Mouse (Mus musculus) heart, embryonic 15.5 days (tissue): Measurements from ENCODE around the gene Kntc1. TPM values are rescaled to one million over a fixed set of nuclear protein-coding genes. Genes with fewer than 3 reads are reported as not detected.

ENCODE experiments used
- polyA plus RNA-seq: library from polyadenylated mRNA; unstranded; fragments of >200 nt; fragmentation: Nextera tagmentation; extraction: Ambion mirVana; gene quantifications from 2 replicates; pipeline ENCODE4 v1.2.1, GENCODE M21; 2015

The Kntc1 gene
- polyA plus RNA-seq, 1 experiment from 2014 or later: 14.2 TPM

Other genes starting within 250 kb of the Kntc1 start
- 0.23 and 0.36 TPM in 2 replicates for gene B3gnt4, start 239.3 kb upstream of the Kntc1 start, polyA plus RNA-seq
- gene Diablo, start 225.5 kb upstream of the Kntc1 start, polyA plus RNA-seq: 88.4 and 97.6 TPM in 2 replicates
- gene Gm49027, start 224.2 kb upstream of the Kntc1 start, polyA plus RNA-seq: 0.18 and 2.6 TPM in 2 replicates
- 17.3 and 21.1 TPM in 2 replicates for gene Vps33a, start 176.7 kb upstream of the Kntc1 start, polyA plus RNA-seq
- 51.9 and 53.5 TPM in 2 replicates for gene Clip1, start 65.1 kb upstream of the Kntc1 start, polyA plus RNA-seq
- gene Zcchc8, start 28.6 kb upstream of the Kntc1 start, polyA plus RNA-seq: 54.5 and 59.7 TPM in 2 replicates
- gene Rsrc2, start 302 bp upstream of the Kntc1 start, polyA plus RNA-seq: 75.4 and 84.3 TPM in 2 replicates
- 0.08 and 0.20 TPM in 2 replicates for gene Hcar2, start 115.8 kb downstream of the Kntc1 start, polyA plus RNA-seq
- gene Hcar1, start 130.3 kb downstream of the Kntc1 start, polyA plus RNA-seq: 0.16 and 0.34 TPM in 2 replicates
- 73.5 and 103 TPM in 2 replicates for gene Denr, start 157.5 kb downstream of the Kntc1 start, polyA plus RNA-seq
- gene Gm43518, start 177.7 kb downstream of the Kntc1 start, polyA plus RNA-seq: 0.91 and 2.7 TPM in 2 replicates
- gene Ccdc62, start 181.0 kb downstream of the Kntc1 start, polyA plus RNA-seq: 4.8 and 5.6 TPM in 2 replicates
- 6.6 and 9.7 TPM in 2 replicates for gene Hip1r, start 223.9 kb downstream of the Kntc1 start, polyA plus RNA-seq